Mouse (Mus musculus) myocyte (in vitro differentiated cells): ENCODE data around the gene Ahnak. TPM values are rescaled to one million over a fixed set of nuclear protein-coding genes. Genes with fewer than 3 reads are reported as not detected.

Experiments
- H3K27me3 ChIP-seq: one replicate; pipeline ENCODE4 v1.6.1; 2011; ENCODE audit not compliant: control insufficient read depth, insufficient read depth, insufficient read length
- H3K36me3 ChIP-seq: one replicate; pipeline ENCODE4 v1.6.1; 2011; ENCODE audit not compliant: control insufficient read depth, insufficient read depth
- H3K4me2 ChIP-seq: one replicate; pipeline ENCODE4 v1.6.1; 2011; ENCODE audit warnings: low read depth, control low read depth
- H3K4me3 ChIP-seq: one replicate; pipeline ENCODE4 v1.5.1; 2011; ENCODE audit warnings: mild to moderate bottlenecking, control low read depth, moderate library complexity
- H3K79me2 ChIP-seq: one replicate; pipeline ENCODE4 v1.6.1; 2011; ENCODE audit not compliant: control insufficient read depth, insufficient read depth
- H3ac ChIP-seq: one replicate; pipeline ENCODE4 v1.6.1; 2011; ENCODE audit not compliant: control insufficient read depth, insufficient read length
- CEBPB ChIP-seq: IDR thresholded peaks from 2 replicates; pipeline ENCODE4 v1.6.1; 2011; ENCODE audit warnings: mild to moderate bottlenecking, moderate library complexity; ENCODE audit not compliant: poor library complexity, insufficient read depth, severe bottlenecking
- E2F4 ChIP-seq: IDR thresholded peaks from one replicate; pipeline ENCODE4 v1.6.1; 2011; ENCODE audit warnings: mild to moderate bottlenecking, control low read depth, moderate library complexity; ENCODE audit not compliant: insufficient read depth
- MAX ChIP-seq: IDR thresholded peaks from one replicate; pipeline ENCODE4 v1.6.1; 2011; ENCODE audit warnings: low read depth, mild to moderate bottlenecking, control low read depth
- MYOD1 ChIP-seq, 3 experiments: IDR thresholded peaks; one replicate each; pipeline ENCODE4 v1.6.1; 2011; ENCODE audit warnings: control low read depth in 2 of 3, low read depth in 2 of 3, mild to moderate bottlenecking in 2 of 3, moderate library complexity in 1 of 3; ENCODE audit not compliant: insufficient read length in 2 of 3, control insufficient read depth in 1 of 3
- MYOG ChIP-seq, 3 experiments: IDR thresholded peaks; one replicate each; pipeline ENCODE4 v1.6.1; 2011; ENCODE audit warnings: control low read depth in 2 of 3, low read depth in 2 of 3, mild to moderate bottlenecking in 2 of 3; ENCODE audit not compliant: insufficient read length in 2 of 3, control insufficient read depth in 1 of 3, insufficient read depth in 1 of 3
- POLR2A ChIP-seq: IDR thresholded peaks from one replicate; pipeline ENCODE4 v1.6.1; 2011; ENCODE audit warnings: low read depth, mild to moderate bottlenecking, control low read depth, moderate library complexity; ENCODE audit not compliant: insufficient read length
- POLR2AphosphoS2 ChIP-seq: IDR thresholded peaks from one replicate; pipeline ENCODE4 v1.6.1; 2011; ENCODE audit warnings: low read depth, control low read depth; ENCODE audit not compliant: insufficient read length
- REST ChIP-seq: IDR thresholded peaks from one replicate; pipeline ENCODE4 v1.6.1; 2011; ENCODE audit warnings: mild to moderate bottlenecking, control low read depth, moderate library complexity; ENCODE audit not compliant: insufficient read depth, insufficient read length
- SRF ChIP-seq: IDR thresholded peaks from one replicate; pipeline ENCODE4 v1.6.1; 2011; ENCODE audit warnings: low read depth; ENCODE audit not compliant: control insufficient read depth, insufficient read length
- TCF12 ChIP-seq: IDR thresholded peaks from one replicate; pipeline ENCODE4 v1.6.1; 2011; ENCODE audit warnings: mild to moderate bottlenecking, control low read depth; ENCODE audit not compliant: poor library complexity, insufficient read depth, severe bottlenecking
- TCF3 ChIP-seq: IDR thresholded peaks from one replicate; pipeline ENCODE4 v1.6.1; 2011; ENCODE audit warnings: low read depth, control low read depth; ENCODE audit not compliant: insufficient read length
- USF1 ChIP-seq: IDR thresholded peaks from one replicate; pipeline ENCODE4 v1.6.1; 2011; ENCODE audit warnings: low read depth, mild to moderate bottlenecking, control low read depth, moderate library complexity
- polyA plus RNA-seq: library from polyadenylated mRNA; unstranded; fragments of >200 nt; fragmentation: generic; extraction: Trizol; gene quantifications from one replicate; pipeline ENCODE4 v1.2.1, GENCODE M21; 2012; ENCODE audit warnings: missing spikeins

Ahnak gene
- polyA plus RNA-seq, 1 experiment: 93.3 TPM

- TF ChIP-seq TCF12 (no peak), SRF (no peak)
- no peak overlapping the region for H3K4me2 ChIP-seq
- no peak overlapping the region for H3K4me3 ChIP-seq
- no peaks in the 10 kb centered on the region for H3K27me3 ChIP-seq
- H3ac ChIP-seq: no peak overlapping the region
- H3K79me2 ChIP-seq: no peaks in the 10 kb centered on the region
- no peaks in the 10 kb centered on the region for H3K36me3 ChIP-seq
Measured at GRCm38 (mm10) chr19:9038136-9038535, 49.1 kb downstream of the Ahnak start.

- Histone ChIP-seq H3K27me3 (no peaks in the 10 kb centered on the region), H3K79me2 (no peaks in the 10 kb centered on the region), H3K4me3 (no peak overlapping the region), H3K4me2 (no peak overlapping the region), H3K36me3 (no peaks in the 10 kb centered on the region), H3ac (no peak overlapping the region)
- TF ChIP-seq E2F4: no peak
- TF ChIP-seq TCF12: no peak
- no peak for TF ChIP-seq TCF3
- no peak for TF ChIP-seq CEBPB
- TF ChIP-seq MAX: no peak
- TF ChIP-seq POLR2AphosphoS2: no peak
- no peak for TF ChIP-seq REST
- TF ChIP-seq POLR2A: no peak
- TF ChIP-seq SRF: no peak
- TF ChIP-seq MYOG (IDR thresholded peaks at IDR 0.05; ENCODE audit: control insufficient read depth in 1 of 3, insufficient read depth in 1 of 3, insufficient read length in 2 of 3, low read depth in 2 of 3): no peak
- no peak for TF ChIP-seq MYOD1 (IDR thresholded peaks at IDR 0.05; ENCODE audit: control insufficient read depth in 1 of 3, insufficient read length in 2 of 3, low read depth in 2 of 3)
- no peak for TF ChIP-seq USF1
Measured at GRCm38 (mm10) chr19:9039266-9039665, 50.2 kb downstream of the Ahnak start.

GRCm38 (mm10) chr19:9039928-9040327, 50.8 kb downstream of the Ahnak start:
- Histone ChIP-seq H3K4me2 (peak overlapping the region; percentile 40), H3ac (no peak overlapping the region), H3K27me3 (no peaks in the 10 kb centered on the region), H3K79me2 (no peaks in the 10 kb centered on the region), H3K36me3 (no peaks in the 10 kb centered on the region), H3K4me3 (no peak overlapping the region)
- TF ChIP-seq USF1 (no peak), POLR2AphosphoS2 (no peak), MYOG (IDR thresholded peaks at IDR 0.05; ENCODE audit: control insufficient read depth in 1 of 3, insufficient read depth in 1 of 3, insufficient read length in 2 of 3, low read depth in 2 of 3) (no peak), SRF (no peak)

GRCm38 (mm10) chr19:9040649-9041048, 51.6 kb downstream of the Ahnak start:
- TF ChIP-seq E2F4 (no peak), MAX (no peak), CEBPB (no peak)
- Histone ChIP-seq H3K4me3 (no peak overlapping the region), H3K79me2 (no peaks in the 10 kb centered on the region), H3K27me3 (no peaks in the 10 kb centered on the region), H3ac (no peak overlapping the region), H3K4me2 (no peak overlapping the region), H3K36me3 (no peaks in the 10 kb centered on the region)

GRCm38 (mm10) chr19:9041074-9041473, 52.0 kb downstream of the Ahnak start:
- H3K36me3 ChIP-seq: no peaks in the 10 kb centered on the region
- H3K4me3 ChIP-seq: no peak overlapping the region
- H3K27me3 ChIP-seq: no peaks in the 10 kb centered on the region
- no peak for TF ChIP-seq E2F4
- TF ChIP-seq MYOD1 (IDR thresholded peaks at IDR 0.05; ENCODE audit: control insufficient read depth in 1 of 3, insufficient read length in 2 of 3, low read depth in 2 of 3): no peak
- TF ChIP-seq REST: no peak
- no peak for TF ChIP-seq MAX
- no peak for TF ChIP-seq CEBPB
- TF ChIP-seq MYOG (IDR thresholded peaks at IDR 0.05; ENCODE audit: control insufficient read depth in 1 of 3, insufficient read depth in 1 of 3, insufficient read length in 2 of 3, low read depth in 2 of 3): no peak
- no peak for TF ChIP-seq USF1
- no peaks in the 10 kb centered on the region for H3K79me2 ChIP-seq
- no peak overlapping the region for H3K4me2 ChIP-seq
- H3ac ChIP-seq: no peak overlapping the region

GRCm38 (mm10) chr19:9043123-9043522, 54.0 kb downstream of the Ahnak start:
- no peak for TF ChIP-seq TCF3
- Histone ChIP-seq H3K79me2 (no peaks in the 10 kb centered on the region), H3K4me2 (no peak overlapping the region), H3K36me3 (no peaks in the 10 kb centered on the region), H3K4me3 (no peak overlapping the region), H3ac (no peak overlapping the region), H3K27me3 (no peaks in the 10 kb centered on the region)
